Mouse (Mus musculus) CH12.LX (cell line): ENCODE measurements at regions not wholly inside any gene's neighbourhood (a gene's known extent, or its start where the extent isn't known, plus 50 kb on each side); places are given as distances from the start of the nearest gene placed in this dataset.

ENCODE experiments used
- DNase-seq: peaks from one replicate; pipeline ENCODE4 v3.0.0-alpha.2; 2013; ENCODE audit errors: extremely low read depth
- H3K27ac ChIP-seq: 2 replicates; pipeline ENCODE4 v1.5.1; 2012; ENCODE audit warnings: low read depth, mild to moderate bottlenecking, control low read depth, moderate library complexity; ENCODE audit not compliant: insufficient read depth
- H3K27me3 ChIP-seq: replicated peaks from 2 replicates; pipeline ENCODE3; 2012; ENCODE audit warnings: inconsistent platforms
- H3K36me3 ChIP-seq, 2 experiments: replicated peaks in 1 of 2; 2 replicates each; pipeline versions ENCODE3 to v1.6.1; 2012; ENCODE audit warnings: inconsistent platforms in 1 of 2, low read length in 1 of 2, mild to moderate bottlenecking in 1 of 2, mixed read lengths in 1 of 2, moderate library complexity in 1 of 2; ENCODE audit not compliant: control insufficient read depth in 1 of 2, insufficient read depth in 1 of 2
- H3K4me1 ChIP-seq, 2 experiments: 2 replicates each; pipeline ENCODE4 v1.6.1; 2012; ENCODE audit warnings: inconsistent platforms in 1 of 2, moderate library complexity in 1 of 2; ENCODE audit not compliant: insufficient read depth in 2 of 2, control insufficient read depth in 1 of 2
- H3K4me2 ChIP-seq: 2 replicates; pipeline ENCODE4 v1.6.1; 2012; ENCODE audit warnings: low read depth, mild to moderate bottlenecking, control low read depth; ENCODE audit not compliant: poor library complexity, insufficient read depth, severe bottlenecking
- H3K4me3 ChIP-seq, 3 experiments: fragments of 150-350 bp in 1 of 3; sonication (generic) in 1 of 3; replicated peaks in 1 of 3; 2 replicates each; pipeline versions ENCODE3 to v1.5.1; 2011 to 2012; ENCODE audit warnings: low read depth in 2 of 3, low read length in 2 of 3, mild to moderate bottlenecking in 2 of 3, moderate library complexity in 2 of 3, control low read depth in 1 of 3, improper control_type of control experiment in 1 of 3, inconsistent platforms in 1 of 3, mixed read lengths in 1 of 3; ENCODE audit not compliant: poor library complexity in 1 of 3
- H3K79me2 ChIP-seq: replicated peaks from 2 replicates; pipeline ENCODE4 v1.6.1; 2012; ENCODE audit warnings: mild to moderate bottlenecking, moderate library complexity; ENCODE audit not compliant: control insufficient read depth, poor library complexity, insufficient read depth, severe bottlenecking; ENCODE audit errors: extremely low read depth
- H3K9ac ChIP-seq: 2 replicates; pipeline ENCODE4 v1.6.1; 2012; ENCODE audit warnings: low read depth, mild to moderate bottlenecking, control low read depth, moderate library complexity; ENCODE audit not compliant: insufficient read depth
- H3K9me3 ChIP-seq: replicated peaks from 2 replicates; pipeline ENCODE3; 2012; ENCODE audit warnings: low read length, inconsistent platforms, mixed read lengths
- BHLHE40 ChIP-seq: IDR thresholded peaks from 2 replicates; pipeline ENCODE4 v1.6.1; 2011; ENCODE audit warnings: mild to moderate bottlenecking, low read depth, low read length, improper control_type of control experiment
- CHD1 ChIP-seq: IDR thresholded peaks from 2 replicates; pipeline ENCODE4 v1.6.1; 2012; ENCODE audit warnings: low read depth, low read length, improper control_type of control experiment, inconsistent platforms
- CHD2 ChIP-seq: IDR thresholded peaks from 2 replicates; pipeline ENCODE4 v1.6.1; 2011; ENCODE audit warnings: low read length, improper control_type of control experiment
- CTCF ChIP-seq, 2 experiments: IDR thresholded peaks in 1 of 2; conservative IDR thresholded peaks in 1 of 2; 2 replicates each; pipeline ENCODE4 v1.5.1; 2011 to 2012; ENCODE audit warnings: low read depth in 2 of 2, low read length in 2 of 2, improper control_type of control experiment in 1 of 2, inconsistent platforms in 1 of 2, mild to moderate bottlenecking in 1 of 2, moderate library complexity in 1 of 2
- ETS1 ChIP-seq: conservative IDR thresholded peaks from 2 replicates; pipeline ENCODE4 v1.6.1; 2012; ENCODE audit warnings: low read depth, mild to moderate bottlenecking, inconsistent platforms, low read length, improper control_type of control experiment, moderate library complexity
- HCFC1 ChIP-seq: IDR thresholded peaks from 2 replicates; pipeline ENCODE4 v1.6.1; 2012; ENCODE audit warnings: low read depth, mild to moderate bottlenecking, inconsistent platforms, low read length, improper control_type of control experiment
- MAZ ChIP-seq: IDR thresholded peaks from 2 replicates; pipeline ENCODE4 v1.6.1; 2012; ENCODE audit warnings: low read depth, mild to moderate bottlenecking, inconsistent platforms, low read length, improper control_type of control experiment, moderate library complexity
- MEF2A ChIP-seq: IDR thresholded peaks from 2 replicates; pipeline ENCODE4 v1.6.1; 2014; ENCODE audit warnings: low read depth, mild to moderate bottlenecking, inconsistent platforms, low read length, improper control_type of control experiment, borderline replicate concordance
- MYC ChIP-seq: IDR thresholded peaks from 2 replicates; pipeline ENCODE4 v1.6.1; 2011; ENCODE audit warnings: low read depth, mild to moderate bottlenecking, improper control_type of control experiment, low read length
- NELFE ChIP-seq: IDR thresholded peaks from 2 replicates; pipeline ENCODE4 v1.6.1; 2011; ENCODE audit warnings: low read depth, low read length, improper control_type of control experiment
- NRF1 ChIP-seq: IDR thresholded peaks from 2 replicates; pipeline ENCODE4 v1.6.1; 2014; ENCODE audit warnings: low read depth, mild to moderate bottlenecking, inconsistent platforms, low read length, improper control_type of control experiment, moderate library complexity
- PAX5 ChIP-seq: IDR thresholded peaks from 2 replicates; pipeline ENCODE4 v1.6.1; 2012; ENCODE audit warnings: low read length, inconsistent platforms, mixed read lengths
- RAD21 ChIP-seq: IDR thresholded peaks from 2 replicates; pipeline ENCODE4 v1.6.1; 2011; ENCODE audit warnings: low read depth, mild to moderate bottlenecking, low read length, improper control_type of control experiment, moderate library complexity
- TCF12 ChIP-seq: IDR thresholded peaks from 2 replicates; pipeline ENCODE4 v1.6.1; 2014; ENCODE audit warnings: low read depth, mild to moderate bottlenecking, inconsistent platforms, low read length, improper control_type of control experiment
- USF2 ChIP-seq: conservative IDR thresholded peaks from 2 replicates; pipeline ENCODE4 v1.6.1; 2011; ENCODE audit warnings: low read depth, low read length, improper control_type of control experiment
- ZMIZ1 ChIP-seq: IDR thresholded peaks from 2 replicates; pipeline ENCODE4 v1.6.1; 2012; ENCODE audit warnings: low read depth, mild to moderate bottlenecking, inconsistent platforms, low read length, improper control_type of control experiment
- dilution Hi-C: fragments of 300-500 bp; cut with MboI; formaldehyde crosslinking; loops from 2 replicates; pipeline ENCODE4 v1.14.3; 2020; ENCODE audit warnings: low sequenced_read_pairs; ENCODE audit not compliant: extremely low pct_unique_long_range_greater_than_20kb, extremely low pct_ligation_motif_present
- in situ Hi-C: fragments of 300-500 bp; cut with MboI; formaldehyde crosslinking; loops from 3 replicates; pipeline ENCODE4 v1.14.3; 2019; ENCODE audit warnings: low sequenced_read_pairs, low pct_ligation_motif_present, low pct_unique_long_range_greater_than_20kb, mixed read lengths

DNA sequence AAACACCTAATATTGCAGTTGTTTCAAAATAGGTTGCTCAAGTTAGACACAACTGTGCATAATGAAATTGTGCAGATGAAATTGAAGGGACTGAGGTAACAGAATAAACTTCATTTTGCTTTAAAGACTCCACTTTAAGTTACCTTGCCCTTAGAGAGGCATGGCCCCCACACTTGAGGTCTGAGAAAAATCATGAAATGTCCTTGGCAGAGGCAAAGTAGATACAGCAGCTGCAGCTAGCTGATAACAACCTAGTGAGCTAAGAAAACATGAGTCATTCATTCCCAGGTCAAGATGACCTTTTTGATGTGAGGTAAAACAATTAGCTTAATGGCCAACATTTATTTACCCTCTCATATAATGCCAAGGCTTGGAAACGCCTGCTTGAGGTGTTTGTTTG is 347.4 kb downstream of the Pdzph1 start:
- in situ Hi-C loops (no loop called here), dilution Hi-C loops (no loop called here)
- Histone ChIP-seq H3K4me1 (no peaks in the 10 kb centered on the region), H3K4me3 (no peak overlapping the region), H3K27me3 (no peaks in the 10 kb centered on the region), H3K4me2 (no peak overlapping the region), H3K79me2 (no peaks in the 10 kb centered on the region), H3K9ac (no peak overlapping the region), H3K9me3 (peaks cover 23% of the 10 kb centered on the region), H3K27ac (no peak overlapping the region), H3K36me3 (no peaks in the 10 kb centered on the region)
- TF ChIP-seq MYC: no peak
- TF ChIP-seq HCFC1: no peak
- no peak for TF ChIP-seq RAD21
- TF ChIP-seq PAX5: no peak
- no peak for TF ChIP-seq CHD2
- no peak for DNase-seq

DNA sequence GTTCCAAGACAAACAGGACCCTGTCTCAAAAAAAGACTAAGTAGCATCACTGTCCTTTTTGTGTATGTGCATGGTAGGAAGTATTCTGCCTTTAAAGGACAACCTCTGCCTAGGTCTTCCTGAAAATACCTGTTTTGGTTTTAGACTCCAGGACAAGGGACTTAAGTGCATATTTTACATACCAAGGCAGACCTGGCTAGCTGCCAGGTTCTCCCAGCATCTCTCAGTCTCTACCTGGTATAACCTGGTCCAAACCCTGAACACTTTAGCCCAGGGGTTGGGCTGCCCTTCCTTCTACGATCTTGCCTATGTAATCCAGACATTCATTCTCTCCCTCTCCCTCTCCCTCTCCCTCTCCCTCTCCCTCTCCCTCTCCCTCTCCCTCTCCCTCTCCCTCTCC is 348.9 kb downstream of the Pdzph1 start:
- no peak overlapping the region for H3K4me2 ChIP-seq
- no peak overlapping the region for H3K4me3 ChIP-seq
- no peak for DNase-seq
- in situ Hi-C loops: no loop called here
- H3K4me1 ChIP-seq: no peaks in the 10 kb centered on the region
- H3K79me2 ChIP-seq: no peaks in the 10 kb centered on the region
- no peak for TF ChIP-seq MAZ
- peaks cover 30% of the 10 kb centered on the region for H3K9me3 ChIP-seq
- dilution Hi-C loops: no loop called here
- no peak overlapping the region for H3K27ac ChIP-seq
- H3K27me3 ChIP-seq: no peaks in the 10 kb centered on the region
- no peaks in the 10 kb centered on the region for H3K36me3 ChIP-seq
- H3K9ac ChIP-seq: no peak overlapping the region

DNA sequence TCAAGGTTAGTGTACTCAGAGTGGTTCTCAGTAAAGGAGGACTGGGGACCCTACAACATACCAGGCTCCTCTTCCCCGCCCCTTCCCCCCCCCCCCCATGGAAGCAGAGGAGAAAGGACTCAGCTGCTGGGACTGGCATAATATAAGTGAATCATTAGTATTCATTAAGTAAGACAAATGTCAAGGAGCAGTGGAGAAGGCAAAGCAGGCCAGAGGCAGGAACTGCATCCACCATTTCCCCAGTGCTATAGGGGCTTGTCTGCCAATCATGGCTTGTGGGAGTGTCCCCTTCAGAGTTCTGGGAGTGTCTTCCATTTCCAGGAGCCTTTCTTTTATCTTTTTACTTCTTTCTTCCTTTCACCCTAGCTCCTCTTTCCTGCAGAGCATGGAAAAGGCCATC is 392.3 kb downstream of the Pdzph1 start:
- dilution Hi-C loops (no loop called here), in situ Hi-C loops (no loop called here)
- DNase-seq: no peak
- TF ChIP-seq NELFE (no peak), USF2 (no peak), BHLHE40 (no peak), ETS1 (no peak), PAX5 (no peak), HCFC1 (no peak), TCF12 (no peak), CTCF (conservative IDR thresholded peaks at IDR 0.05 in 1 of 2, IDR thresholded peaks at IDR 0.05 in 1 of 2; ENCODE audit: low read depth in 2 of 2, low read length in 2 of 2) (no peak), ZMIZ1 (no peak), MEF2A (no peak), CHD1 (no peak), MYC (no peak), NRF1 (no peak)
- TF ChIP-seq, all 38 proteins: peak for 0
- no peak overlapping the region for H3K4me3 ChIP-seq
- peaks cover 44% of the 10 kb centered on the region for H3K9me3 ChIP-seq
- H3K4me2 ChIP-seq: no peak overlapping the region
- H3K36me3 ChIP-seq: no peaks in the 10 kb centered on the region
- H3K27ac ChIP-seq: no peak overlapping the region
- no peaks in the 10 kb centered on the region for H3K79me2 ChIP-seq
- no peaks in the 10 kb centered on the region for H3K27me3 ChIP-seq
- no peaks in the 10 kb centered on the region for H3K4me1 ChIP-seq
- H3K9ac ChIP-seq: no peak overlapping the region
